Mouse (Mus musculus) cerebellum, adult 2 months (tissue): ENCODE data around the gene Dixdc1.

Experiments
- CTCF ChIP-seq: fragments of 200-500 bp; IDR thresholded peaks from 2 replicates; pipeline ENCODE4 v1.5.1; 2011; ENCODE audit warnings: low read depth, mild to moderate bottlenecking, control low read depth, low read length, moderate library complexity, borderline replicate concordance; ENCODE audit not compliant: insufficient read depth
- POLR2A ChIP-seq: fragments of 200-500 bp; IDR thresholded peaks from 2 replicates; pipeline ENCODE4 v1.6.1; 2011; ENCODE audit warnings: low read length, control low read depth, borderline replicate concordance; ENCODE audit not compliant: insufficient read depth

GRCm38 (mm10) chr9:50660431-50660830 is 78.9 kb downstream of the Dixdc1 start:
- TF ChIP-seq CTCF (no peak), POLR2A (no peak)
